Mouse (Mus musculus) stomach, embryonic 14.5 days (tissue): ENCODE results near the gene Phldb2. TPM values are rescaled to one million over a fixed set of nuclear protein-coding genes. Genes with fewer than 3 reads are reported as not detected.
A peak's percentile ranks its signal among the peaks of the same experiment; 100 is the strongest.

Experiments
- ATAC-seq: fragments of 200-750 bp; cut with Nextera tagmentation; 2 replicates; pipeline ENCODE4 v1.8.0; 2017; ENCODE audit warnings: low read depth, moderate TSS enrichment; ENCODE audit not compliant: insufficient number of reproducible peaks, insufficient read depth, low FRiP score
- H3K27ac ChIP-seq: fragments of 300-500 bp; sonication (generic); 2 replicates; pipeline ENCODE4 v1.5.1; 2014; ENCODE audit warnings: mild to moderate bottlenecking, low read length, moderate library complexity, mixed read lengths
- H3K27me3 ChIP-seq: fragments of 300-500 bp; sonication (generic); 2 replicates; pipeline ENCODE4 v1.6.1; 2014; ENCODE audit warnings: low read length, control low read depth, mixed read lengths; ENCODE audit not compliant: control insufficient read depth, insufficient read depth
- H3K36me3 ChIP-seq: fragments of 300-500 bp; sonication (generic); 2 replicates; pipeline ENCODE4 v1.6.1; 2014; ENCODE audit warnings: mild to moderate bottlenecking, control low read depth, low read length, moderate library complexity, mixed read lengths; ENCODE audit not compliant: control insufficient read depth, insufficient read depth
- H3K4me1 ChIP-seq: fragments of 300-500 bp; sonication (generic); 2 replicates; pipeline ENCODE4 v1.6.1; 2014; ENCODE audit warnings: low read length, control low read depth, mixed read lengths; ENCODE audit not compliant: control insufficient read depth, insufficient read depth
- H3K4me2 ChIP-seq: fragments of 300-500 bp; sonication (generic); replicated peaks from 2 replicates; pipeline ENCODE4 v1.6.1; 2014; ENCODE audit warnings: low read depth, low read length, control low read depth
- H3K4me3 ChIP-seq: fragments of 300-500 bp; sonication (generic); 2 replicates; pipeline ENCODE4 v1.5.1; 2014; ENCODE audit warnings: low read depth, low read length, control low read depth
- H3K9ac ChIP-seq: fragments of 300-500 bp; sonication (generic); replicated peaks from 2 replicates; pipeline ENCODE4 v1.6.1; 2014; ENCODE audit warnings: low read depth, mild to moderate bottlenecking, control low read depth, low read length, moderate library complexity, mixed read lengths
- H3K9me3 ChIP-seq: fragments of 300-500 bp; sonication (generic); 2 replicates; pipeline ENCODE4 v1.6.1; 2016; ENCODE audit warnings: low read depth, low read length, control low read depth; ENCODE audit not compliant: control insufficient read depth
- WGBS: fragments of 180-500 bp; shearing (Covaris S2); extraction: QIAGEN DNeasy Blood & Tissue Kit; methylation state at CpG from one replicate; pipeline ENCODE4 v1.1.7; 2014; 5-methylcytosine and 5-hydroxymethylcytosine counted together
- polyA plus RNA-seq: library from polyadenylated mRNA; unstranded; fragments of >200 nt; fragmentation: Nextera tagmentation; extraction: Ambion mirVana; gene quantifications from 2 replicates; pipeline ENCODE4 v1.2.1, GENCODE M21; 2014

Gene Phldb2
- polyA plus RNA-seq, 1 experiment from 2014 or later: 29.7 TPM

GRCm38 (mm10) chr16:45841016-45841415 is 112.4 kb downstream of the Phldb2 start:
- H3K4me1 ChIP-seq: peaks cover 25% of the 10 kb centered on the region; the same call in 1 of the 2 replicates
- no peaks in the 10 kb centered on the region for H3K27me3 ChIP-seq
- no peak overlapping the region for H3K4me3 ChIP-seq
- 79% methylated on average over 3 of the region's 3 CpGs for WGBS
- ATAC-seq: no peak
- H3K9me3 ChIP-seq: no peaks in the 10 kb centered on the region
- H3K36me3 ChIP-seq: no peaks in the 10 kb centered on the region
- no peak overlapping the region for H3K4me2 ChIP-seq
- H3K9ac ChIP-seq: no peak overlapping the region
- no peak overlapping the region for H3K27ac ChIP-seq

GRCm38 (mm10) chr16:45837541-45838342 is 115.7 kb downstream of the Phldb2 start:
- ATAC-seq: peak; percentile 56; the same call in 1 of the 2 replicates
- H3K27me3 ChIP-seq: no peaks in the 10 kb centered on the region
- H3K4me3 ChIP-seq: no peak overlapping the region
- H3K27ac ChIP-seq: 0 out of 2 replicates have a peak overlapping the region, but pooled peaks have one; percentile 4
- H3K9me3 ChIP-seq: no peaks in the 10 kb centered on the region
- H3K4me2 ChIP-seq: 0 out of 2 replicates have a peak overlapping the region, but pooled peaks have one; percentile 5
- peaks cover 24% of the 10 kb centered on the region; the same call in 1 of the 2 replicates for H3K4me1 ChIP-seq
- H3K9ac ChIP-seq: no peak overlapping the region
- H3K36me3 ChIP-seq: no peaks in the 10 kb centered on the region
- 42% methylated on average over 5 of the region's 5 CpGs for WGBS

- no peaks in the 10 kb centered on the region for H3K9me3 ChIP-seq
- ATAC-seq: no peak
- H3K4me3 ChIP-seq: no peak overlapping the region
- H3K4me1 ChIP-seq: peaks cover 32% of the 10 kb centered on the region
- 14% methylated on average over 6 of the region's 6 CpGs for WGBS
- H3K9ac ChIP-seq: no peak overlapping the region
- no peak overlapping the region; the same call in 1 of the 2 replicates for H3K27ac ChIP-seq
- H3K27me3 ChIP-seq: no peaks in the 10 kb centered on the region
- H3K4me2 ChIP-seq: no peak overlapping the region
- H3K36me3 ChIP-seq: no peaks in the 10 kb centered on the region
Observed at GRCm38 (mm10) chr16:45832747-45833108, 120.7 kb downstream of the Phldb2 start.

GRCm38 (mm10) chr16:45832061-45832746 is 121.2 kb downstream of the Phldb2 start:
- Histone ChIP-seq H3K27me3 (no peaks in the 10 kb centered on the region), H3K9me3 (no peaks in the 10 kb centered on the region), H3K36me3 (no peaks in the 10 kb centered on the region), H3K4me1 (peaks cover 32% of the 10 kb centered on the region), H3K4me2 (no peak overlapping the region), H3K9ac (no peak overlapping the region), H3K27ac (peak overlapping the region; percentile 58; the same call in 1 of the 2 replicates), H3K4me3 (no peak overlapping the region)
- ATAC-seq: no peak
- 29% methylated on average over 8 of the region's 8 CpGs for WGBS

- no peak overlapping the region for H3K9ac ChIP-seq
- no peaks in the 10 kb centered on the region for H3K9me3 ChIP-seq
- peak overlapping the region; percentile 74; the same call in 1 of the 2 replicates for H3K27ac ChIP-seq
- H3K27me3 ChIP-seq: no peaks in the 10 kb centered on the region
- peaks cover 32% of the 10 kb centered on the region for H3K4me1 ChIP-seq
- 28% methylated on average over 4 of the region's 4 CpGs for WGBS
- H3K36me3 ChIP-seq: no peaks in the 10 kb centered on the region
- H3K4me3 ChIP-seq: no peak overlapping the region
- 0 out of 2 replicates have a peak, but pooled peaks have one; percentile 43 for ATAC-seq
- H3K4me2 ChIP-seq: no peak overlapping the region
Observed at GRCm38 (mm10) chr16:45831094-45831872, 122.1 kb downstream of the Phldb2 start.

- Histone ChIP-seq H3K27ac (peak overlapping the region; percentile 74; the same call in 1 of the 2 replicates), H3K9ac (no peak overlapping the region; the same call in 1 of the 2 replicates), H3K27me3 (no peaks in the 10 kb centered on the region), H3K4me2 (no peak overlapping the region), H3K9me3 (no peaks in the 10 kb centered on the region), H3K4me1 (peaks cover 32% of the 10 kb centered on the region), H3K4me3 (no peak overlapping the region), H3K36me3 (peaks cover 6% of the 10 kb centered on the region; the same call in 1 of the 2 replicates)
- 28% methylated on average over 11 of the region's 11 CpGs for whole genome bisulfite sequencing
- peak; percentile 59; the same call in 1 of the 2 replicates for ATAC-seq
Observed at GRCm38 (mm10) chr16:45830096-45830866, 123.1 kb downstream of the Phldb2 start.

GRCm38 (mm10) chr16:45825309-45825708 is 128.1 kb downstream of the Phldb2 start:
- no peaks in the 10 kb centered on the region for H3K9me3 ChIP-seq
- H3K36me3 ChIP-seq: peaks cover 11% of the 10 kb centered on the region
- ATAC-seq: no peak
- H3K4me2 ChIP-seq: no peak overlapping the region
- H3K9ac ChIP-seq: no peak overlapping the region
- no peak overlapping the region for H3K4me3 ChIP-seq
- peaks cover 10% of the 10 kb centered on the region for H3K4me1 ChIP-seq
- 85% methylated on average over 10 of the region's 10 CpGs for WGBS
- H3K27me3 ChIP-seq: no peaks in the 10 kb centered on the region
- H3K27ac ChIP-seq: no peak overlapping the region
